Mouse (Mus musculus) heart, postnatal 0 days (tissue): ENCODE results near the gene Mrpl54.

ENCODE experiments used
- CTCF ChIP-seq: IDR thresholded peaks from 2 replicates; pipeline ENCODE4 v1.5.1; 2016; ENCODE audit warnings: antibody characterized with exemption, control low read depth, low read depth
- EP300 ChIP-seq: IDR thresholded peaks from 2 replicates; pipeline ENCODE4 v1.6.1; 2016; ENCODE audit warnings: antibody characterized with exemption, low read depth

- TF ChIP-seq CTCF = no peak
- no peak for TF ChIP-seq EP300
Measured at GRCm38 (mm10) chr10:81254886-81255285, 11.8 kb downstream of the Mrpl54 start.
